Mouse (Mus musculus) ovary, postnatal 10 days (tissue): ENCODE results near the gene Cadps.

ENCODE experiments used
- DNase-seq: peaks from one replicate; pipeline ENCODE4 v3.0.0; 2022; ENCODE audit warnings: low spot score

Gene Cadps

GRCm38 (mm10) chr14:12507018-12507417, 315.9 kb downstream of the Cadps start:
- no peak for DNase-seq

- DNase-seq, result no peak
These were observed 318.5 kb downstream of the Cadps start for GRCm38 (mm10) chr14:12504191-12504947.

DNA sequence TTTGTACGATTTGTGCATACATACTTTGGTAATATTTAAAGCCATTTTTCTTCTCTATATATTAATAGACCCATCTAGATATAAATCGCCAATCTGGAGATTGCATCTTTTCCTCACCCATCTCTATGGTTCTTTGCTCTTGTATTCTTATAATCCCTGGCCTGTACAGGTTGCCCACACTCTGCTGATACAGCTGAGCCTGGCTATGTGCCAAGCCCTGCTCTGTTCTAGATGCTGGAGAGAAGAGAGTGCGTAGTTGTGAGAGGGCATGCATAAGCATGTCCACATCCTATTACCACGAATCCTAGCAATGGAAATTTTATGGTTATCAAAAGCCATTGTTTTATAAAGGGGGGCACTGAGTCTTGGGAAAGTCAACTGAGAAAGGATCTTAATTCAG, 360.7 kb downstream of the Cadps start:
- no peak for DNase-seq

GRCm38 (mm10) chr14:12459700-12460099, 363.2 kb downstream of the Cadps start:
- DNase-seq, result no peak

DNA sequence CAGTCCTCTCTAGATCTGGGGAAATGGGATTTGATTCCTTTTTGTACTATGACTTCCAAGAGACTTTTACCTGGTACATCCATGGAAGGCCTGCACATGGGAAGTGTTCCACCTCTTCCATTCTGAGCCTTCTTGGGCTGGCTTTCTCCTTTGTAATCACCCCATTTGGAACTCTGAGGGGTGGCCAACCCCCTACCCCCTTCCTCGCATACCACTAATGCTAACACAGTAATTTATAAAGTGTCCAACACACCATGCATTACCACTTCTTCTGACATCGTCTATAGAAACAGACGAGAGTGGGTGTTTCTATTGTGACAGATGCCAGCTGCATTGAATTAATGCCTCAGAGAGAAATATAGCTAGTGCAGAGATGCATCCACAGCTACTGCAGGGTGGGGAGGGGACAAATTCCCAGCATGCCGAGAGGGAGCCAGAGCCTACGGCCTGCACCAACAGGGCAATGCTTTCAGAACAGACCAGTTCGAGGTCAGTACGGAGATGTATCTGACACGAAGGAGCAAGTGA, 367.8 kb downstream of the Cadps start:
- no peak for DNase-seq

- no peak for DNase-seq
These were observed 372.1 kb downstream of the Cadps start for GRCm38 (mm10) chr14:12450807-12451206.

DNA sequence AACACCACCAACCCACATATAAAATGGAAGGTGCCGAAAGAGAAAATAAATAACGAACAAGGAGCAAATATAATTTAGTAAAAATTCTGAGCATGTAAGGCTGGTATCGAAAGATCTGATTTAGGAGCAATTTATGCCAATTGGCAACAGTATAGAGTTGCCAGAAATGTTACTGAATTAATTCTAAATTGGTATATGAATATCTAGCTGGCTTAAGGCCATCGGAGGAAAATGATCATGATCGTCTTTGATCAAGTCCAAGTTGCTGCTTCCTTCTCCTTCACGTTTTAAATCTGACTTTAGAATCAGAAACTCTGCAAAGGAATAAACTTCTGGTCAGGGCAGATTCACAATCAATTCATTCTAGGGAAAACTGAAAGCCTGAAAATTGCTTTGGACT, 374.0 kb downstream of the Cadps start:
- DNase-seq, result no peak

- no peak for DNase-seq
These were observed 381.9 kb downstream of the Cadps start for GRCm38 (mm10) chr14:12441019-12441418.

DNA sequence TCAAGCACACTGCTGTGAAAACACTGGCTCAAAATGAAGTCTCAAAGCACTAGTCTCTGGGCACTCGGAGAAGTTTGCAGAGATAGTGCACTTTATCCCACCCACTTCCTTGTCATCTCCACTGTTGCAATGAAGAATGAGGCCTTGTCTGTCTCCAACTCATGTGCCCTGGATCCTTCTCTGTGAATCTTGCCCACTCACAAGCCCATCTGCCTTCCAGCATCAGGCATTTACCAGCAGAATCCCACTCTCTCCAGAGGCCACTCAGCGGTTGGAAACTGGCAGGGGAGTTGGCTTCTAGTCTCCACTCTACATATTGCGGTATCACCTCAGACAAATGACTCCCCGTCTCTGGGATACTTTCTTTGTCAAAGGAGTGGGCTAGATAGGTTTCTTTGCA, 384.9 kb downstream of the Cadps start:
- DNase-seq, result no peak

- no peak for DNase-seq
These were observed 385.5 kb downstream of the Cadps start for GRCm38 (mm10) chr14:12437422-12437821.

GRCm38 (mm10) chr14:12436903-12437368, 385.9 kb downstream of the Cadps start:
- DNase-seq, result no peak

- no peak for DNase-seq
These were observed 394.7 kb downstream of the Cadps start for GRCm38 (mm10) chr14:12428021-12428654.

DNA sequence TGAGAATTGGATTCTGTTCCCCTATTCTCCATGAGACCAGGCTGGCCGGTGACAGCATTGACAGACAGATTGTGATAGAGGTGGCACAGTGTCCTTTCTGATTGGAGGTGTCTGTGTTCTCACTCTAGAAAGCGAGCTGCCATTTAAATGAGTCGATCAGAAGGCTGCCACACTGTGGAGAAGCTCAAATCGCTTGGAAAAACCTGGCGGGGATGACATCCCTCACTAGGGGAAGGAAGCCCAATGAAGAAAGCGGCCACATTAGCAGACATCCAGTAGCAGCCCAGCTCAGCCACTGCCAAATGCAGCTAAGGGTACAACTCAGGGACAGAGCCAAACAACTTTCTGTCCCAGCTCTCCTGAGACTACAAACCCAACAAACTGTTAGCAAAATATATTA, 397.6 kb downstream of the Cadps start:
- no peak for DNase-seq

- DNase-seq, result no peak
These were observed 412.6 kb downstream of the Cadps start for GRCm38 (mm10) chr14:12410276-12410675.

- DNase-seq, result no peak
These were observed 413.1 kb downstream of the Cadps start for GRCm38 (mm10) chr14:12409811-12410210.

GRCm38 (mm10) chr14:12406588-12406987, 416.3 kb downstream of the Cadps start:
- DNase-seq, result no peak

DNA sequence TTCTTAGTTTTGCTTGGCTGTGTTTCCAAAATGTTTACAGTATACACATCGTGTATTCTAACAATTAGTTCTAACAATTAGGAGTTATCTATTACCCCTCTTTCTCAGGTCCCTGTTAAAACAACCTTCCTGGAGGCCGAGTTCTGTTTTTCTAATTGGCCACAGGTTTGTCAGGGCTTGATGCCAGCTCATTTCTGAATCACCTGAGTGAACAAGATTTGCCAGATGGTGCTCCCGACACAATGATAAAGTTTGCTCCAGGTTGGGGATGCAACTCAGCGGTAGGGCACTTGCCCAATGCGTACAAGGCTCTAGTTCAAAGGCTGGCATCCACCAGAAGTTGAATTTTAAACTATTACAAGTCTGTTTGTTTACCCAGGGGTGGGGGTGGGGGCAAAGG, 417.7 kb downstream of the Cadps start:
- no peak for DNase-seq

GRCm38 (mm10) chr14:12404724-12405123, 418.2 kb downstream of the Cadps start:
- DNase-seq, result no peak

GRCm38 (mm10) chr14:12404052-12404451, 418.8 kb downstream of the Cadps start:
- DNase-seq, result no peak

DNA sequence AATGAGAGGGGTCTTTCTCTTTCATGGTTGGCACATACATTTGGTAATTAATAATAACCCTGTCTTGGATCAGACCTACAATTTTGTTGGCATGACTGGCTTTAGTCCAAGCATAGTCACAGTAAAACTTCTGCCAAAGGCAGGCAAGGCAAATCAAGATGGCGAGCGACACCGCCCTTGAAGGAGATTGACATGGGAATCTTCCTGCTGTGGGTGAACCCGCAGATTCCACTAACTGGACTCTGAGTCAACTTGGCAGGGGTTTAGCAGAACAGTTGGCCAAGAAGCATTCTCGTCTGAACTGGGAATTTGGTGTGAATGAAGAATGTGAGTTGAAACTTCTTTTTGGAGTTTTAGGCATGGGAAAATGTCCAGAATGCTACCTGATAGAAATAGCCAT, 422.8 kb downstream of the Cadps start:
- no peak for DNase-seq

DNA sequence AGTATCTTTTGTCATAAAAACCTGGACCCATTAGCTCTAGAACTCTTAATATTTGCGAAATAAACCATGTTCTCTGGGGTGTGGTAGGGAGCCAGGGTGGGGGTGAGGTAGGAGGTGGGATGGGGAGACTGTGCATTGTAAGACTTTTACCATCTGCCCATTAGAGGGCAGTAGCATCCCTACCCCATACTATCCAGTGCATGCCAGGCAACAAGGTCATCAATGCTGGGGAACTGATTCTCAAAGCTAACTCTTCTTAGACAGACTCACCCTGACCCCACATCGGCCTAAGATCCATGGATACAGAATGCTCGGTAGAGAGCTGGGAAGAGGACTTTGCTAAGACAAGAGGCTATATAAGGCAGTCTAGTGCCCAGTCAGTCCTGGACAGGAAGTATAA, 425.3 kb downstream of the Cadps start:
- no peak for DNase-seq

DNA sequence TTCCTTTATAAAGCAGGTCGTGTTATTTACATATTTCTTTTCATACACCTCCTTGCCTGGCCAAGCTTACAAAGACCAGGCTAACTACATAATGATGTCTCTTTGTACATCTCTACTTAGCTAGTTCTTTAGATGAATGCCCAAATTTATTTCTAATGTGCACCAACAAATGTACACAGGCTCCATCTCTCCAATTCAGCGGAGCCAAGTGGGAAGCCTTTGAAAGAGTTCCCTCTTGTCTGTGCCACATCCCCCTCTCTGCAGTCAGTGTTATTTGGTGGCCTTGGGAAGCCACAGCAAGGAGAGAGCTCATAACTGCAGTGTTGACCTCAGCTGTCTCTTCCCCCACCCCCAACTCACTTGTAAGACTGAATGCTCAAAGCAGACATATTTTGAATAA, 428.6 kb downstream of the Cadps start:
- no peak for DNase-seq

GRCm38 (mm10) chr14:12393271-12393861, 429.5 kb downstream of the Cadps start:
- DNase-seq, result no peak
